Mouse (Mus musculus) ES-E14 (cell line): Measurements from ENCODE around the gene Gcc2. TPM values are rescaled to one million over a fixed set of nuclear protein-coding genes. Genes with fewer than 3 reads are reported as not detected.

ENCODE experiments used
- DNase-seq: peaks from one replicate; pipeline ENCODE4 v3.0.0-alpha.2; 2013; ENCODE audit warnings: low read depth, low spot score
- H3K27ac ChIP-seq: 2 replicates; pipeline ENCODE4 v1.5.1; 2012; ENCODE audit warnings: low read depth, mild to moderate bottlenecking, low read length, moderate library complexity, mixed read lengths; ENCODE audit not compliant: poor library complexity, insufficient read depth, severe bottlenecking
- H3K36me3 ChIP-seq: 2 replicates; pipeline ENCODE4 v1.6.1; 2012; ENCODE audit warnings: mild to moderate bottlenecking, low read length, moderate library complexity, mixed read lengths; ENCODE audit not compliant: control insufficient read depth, poor library complexity, insufficient read depth, severe bottlenecking
- H3K4me1 ChIP-seq, 2 experiments: fragments of 150-350 bp in 1 of 2; sonication (generic) in 1 of 2; 2 replicates each; pipeline ENCODE4 v1.6.1; 2012; ENCODE audit warnings: low read length in 2 of 2, mild to moderate bottlenecking in 1 of 2, mixed read lengths in 1 of 2; ENCODE audit not compliant: control insufficient read depth in 2 of 2, insufficient read depth in 2 of 2, poor library complexity in 1 of 2
- H3K4me3 ChIP-seq, 2 experiments: fragments of 150-350 bp in 1 of 2; sonication (generic) in 1 of 2; 2 replicates each; pipeline ENCODE4 v1.5.1; 2012; ENCODE audit warnings: low read length in 2 of 2, low read depth in 1 of 2, mild to moderate bottlenecking in 1 of 2, mixed read lengths in 1 of 2; ENCODE audit not compliant: insufficient read depth in 1 of 2, poor library complexity in 1 of 2, severe bottlenecking in 1 of 2
- H3K9ac ChIP-seq: 2 replicates; pipeline ENCODE4 v1.6.1; 2012; ENCODE audit warnings: low read depth, mild to moderate bottlenecking, low read length, mixed read lengths; ENCODE audit not compliant: poor library complexity, insufficient read depth, severe bottlenecking
- H3K9me3 ChIP-seq: fragments of 150-350 bp; sonication (generic); 2 replicates; pipeline ENCODE4 v1.6.1; 2012; ENCODE audit warnings: low read depth, mild to moderate bottlenecking, low read length; ENCODE audit not compliant: control insufficient read depth, insufficient read depth
- CHD2 ChIP-seq: IDR thresholded peaks from 2 replicates; pipeline ENCODE4 v1.6.1; 2014; ENCODE audit warnings: mild to moderate bottlenecking, low read depth, low read length, inconsistent platforms
- HCFC1 ChIP-seq: IDR thresholded peaks from 2 replicates; pipeline ENCODE4 v1.6.1; 2012; ENCODE audit warnings: low read length, inconsistent platforms, borderline replicate concordance; ENCODE audit not compliant: insufficient read depth
- MAFK ChIP-seq: IDR thresholded peaks from 2 replicates; pipeline ENCODE4 v1.6.1; 2014; ENCODE audit warnings: mild to moderate bottlenecking, low read depth, low read length, inconsistent platforms; ENCODE audit not compliant: insufficient read depth
- ZC3H11A ChIP-seq: IDR thresholded peaks from 2 replicates; pipeline ENCODE4 v1.6.1; 2012; ENCODE audit warnings: low read depth, mild to moderate bottlenecking, inconsistent platforms, low read length, borderline replicate concordance
- ZNF384 ChIP-seq: IDR thresholded peaks from 2 replicates; pipeline ENCODE4 v1.6.1; 2012; ENCODE audit warnings: low read depth, low read length, inconsistent platforms
- in situ Hi-C, 2 experiments: fragments of 600-800 bp; cut with MboI; formaldehyde crosslinking; loops; one replicate each; pipeline ENCODE4 v1.15.1; 2025; ENCODE audit warnings: low sequenced_read_pairs in 2 of 2, inconsistent platforms in 1 of 2; ENCODE audit not compliant: unreplicated experiment in 2 of 2
- total RNA-seq: library from RNA; depleted of rRNA; stranded (reverse); fragments of 300-350 nt; gene quantifications from 2 replicates; pipeline ENCODE4 v1.2.3, GENCODE M21; 2012

Gcc2 gene
- total RNA-seq, 1 experiment: 19.6 TPM

- Histone ChIP-seq H3K36me3 (no peaks in the 10 kb centered on the region), H3K9me3 (no peaks in the 10 kb centered on the region), H3K27ac (no peak overlapping the region), H3K4me1 (peaks cover 12 to 13% of the 10 kb centered on the region in 2 experiments), H3K4me3 (no peak overlapping the region), H3K9ac (no peak overlapping the region)
- in situ Hi-C loops: no loop called here
- TF ChIP-seq HCFC1: no peak
- no peak for TF ChIP-seq CHD2
- no peak for TF ChIP-seq MAFK
- TF ChIP-seq ZNF384: peak; percentile 69; the same call in 1 of the 2 replicates
- TF ChIP-seq ZC3H11A: no peak
- no peak for DNase-seq
Measured at GRCm38 (mm10) chr10:58328517-58329108, 73.3 kb downstream of the Gcc2 start.

DNA sequence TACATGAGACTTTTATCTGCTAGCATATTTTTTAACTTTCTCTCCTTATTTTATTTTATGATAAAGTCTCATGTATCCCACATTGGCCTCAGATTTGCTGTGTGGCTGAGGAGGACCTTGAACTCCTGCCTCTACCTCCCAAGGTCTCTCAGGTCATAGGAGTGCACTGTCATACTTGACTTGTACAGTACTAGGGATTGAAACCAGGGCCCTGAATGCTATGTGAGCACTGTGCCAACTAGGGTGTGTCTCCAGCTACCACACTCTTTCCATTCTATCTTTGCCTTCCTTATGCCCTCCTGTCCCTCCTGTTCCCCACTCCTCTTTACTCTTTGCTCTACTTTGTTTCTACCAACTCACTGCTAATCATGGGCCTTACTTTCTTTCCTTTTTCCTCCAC lies 75.3 kb downstream of the Gcc2 start:
- Histone ChIP-seq H3K27ac (no peak overlapping the region), H3K36me3 (no peaks in the 10 kb centered on the region), H3K4me3 (no peak overlapping the region), H3K4me1 (peaks cover 8 to 13% of the 10 kb centered on the region in 2 experiments; a peak in 3 of 4 replicates), H3K9ac (no peak overlapping the region), H3K9me3 (no peaks in the 10 kb centered on the region)
- DNase-seq: no peak
- no peak for TF ChIP-seq CHD2
- no peak for TF ChIP-seq MAFK
- TF ChIP-seq ZNF384: no peak
- no peak for TF ChIP-seq ZC3H11A
- TF ChIP-seq HCFC1: no peak
- in situ Hi-C loops: no loop called here

GRCm38 (mm10) chr10:58331741-58332140 lies 76.4 kb downstream of the Gcc2 start:
- Histone ChIP-seq H3K36me3 (no peaks in the 10 kb centered on the region), H3K9ac (no peak overlapping the region), H3K27ac (no peak overlapping the region), H3K4me3 (no peak overlapping the region), H3K4me1 (peaks cover 6% of the 10 kb centered on the region in 2 experiments; a peak in 2 of 4 replicates), H3K9me3 (no peaks in the 10 kb centered on the region)
- no peak for DNase-seq
- no peak for TF ChIP-seq ZC3H11A
- TF ChIP-seq CHD2: no peak
- TF ChIP-seq ZNF384: no peak
- no peak for TF ChIP-seq HCFC1
- in situ Hi-C loops: no loop called here

- in situ Hi-C loops: no loop called here
Measured at GRCm38 (mm10) chr10:58333414-58333813, 78.1 kb downstream of the Gcc2 start.

More at GRCm38 (mm10) chr10:58333414-58333813, 78.1 kb downstream of the Gcc2 start:
- TF ChIP-seq ZC3H11A (no peak), HCFC1 (no peak), ZNF384 (no peak), MAFK (no peak), CHD2 (no peak)
- Histone ChIP-seq H3K36me3 (no peaks in the 10 kb centered on the region), H3K9ac (no peak overlapping the region), H3K4me1 (0 out of 4 replicates have a peak, but pooled peaks cover 0 to 2% of the 10 kb centered on the region in 2 experiments), H3K27ac (no peak overlapping the region), H3K4me3 (no peak overlapping the region), H3K9me3 (no peaks in the 10 kb centered on the region)
- no peak for DNase-seq
